ENCODE assay signal across 20 mouse cellular contexts in genomic region chr6:100297536-100297935, GRCm38 (mm10). TPM values are rescaled to one million over a fixed set of nuclear protein-coding genes. Genes with fewer than 3 reads are reported as not detected.
A peak's percentile ranks its signal among the peaks of the same experiment; 100 is the strongest.
DNase-seq lines count a peak whose midpoint lies in the region; ATAC-seq lines count a peak whose summit lies in the region.
"Had no signal": no experiment of that assay in that cellular context is flagged by ENCODE, and none has a peak within 500 bp of the region (broad histone marks: within the 10 kb centered on the region; RNA-seq: fewer than 3 reads in every experiment).

No protein-coding gene starts in this region.

- DNase-seq in kidney, postnatal 14 days: peak; percentile 17
- no peak for DNase-seq in kidney, postnatal 36 days
- no peak for DNase-seq in neural tube, embryonic 10.5 days (ENCODE audit: extremely low spot score, low spot score)
- DNase-seq: cerebellum, postnatal 10 days; forebrain, postnatal 0 days; gastrocnemius, postnatal 10 days; kidney, adult 18-20 months; layer of hippocampus, postnatal 36 days; retina, postnatal 1 day; right cerebral cortex, postnatal 4 days; thymus, adult 2 months had no signal

- 64% methylated on average over 8 of the region's 8 CpGs for WGBS in intestine, embryonic 16.5 days
- 57% methylated on average over 8 of the region's 8 CpGs for WGBS in lung, embryonic 16.5 days
- WGBS in stomach, embryonic 15.5 days: 67% methylated on average over 8 of the region's 8 CpGs

- no peaks in the 10 kb centered on the region for H3K4me1 ChIP-seq in intestine, embryonic 16.5 days (ENCODE audit: control insufficient read depth, insufficient read depth, low read length)
- peaks cover 2% of the 10 kb centered on the region; the same call in 1 of the 2 replicates for H3K4me1 ChIP-seq in lung, embryonic 16.5 days (replicated peaks; ENCODE audit: control insufficient read depth, insufficient read depth, low read length)
- 0 out of 2 replicates have a peak, but pooled peaks cover 3% of the 10 kb centered on the region for H3K4me1 ChIP-seq in stomach, embryonic 15.5 days
- H3K4me1 ChIP-seq: hindbrain, embryonic 12.5 days; midbrain, embryonic 15.5 days had no signal

- no peak overlapping the region for H3K9ac ChIP-seq in intestine, embryonic 16.5 days (ENCODE audit: low read depth, low read length)
- H3K9ac ChIP-seq in lung, embryonic 16.5 days (ENCODE audit: low read length): no peak overlapping the region
- no peak overlapping the region for H3K9ac ChIP-seq in stomach, embryonic 15.5 days
- H3K9ac ChIP-seq: forebrain, postnatal 0 days; hindbrain, embryonic 12.5 days; midbrain, embryonic 15.5 days had no signal

- no peaks in the 10 kb centered on the region for H3K36me3 ChIP-seq in intestine, embryonic 16.5 days (ENCODE audit: control insufficient read depth, insufficient read depth, low read length)
- H3K36me3 ChIP-seq in lung, embryonic 16.5 days (ENCODE audit: control insufficient read depth, insufficient read depth, low read length): no peaks in the 10 kb centered on the region
- no peaks in the 10 kb centered on the region for H3K36me3 ChIP-seq in stomach, embryonic 15.5 days
- H3K36me3 ChIP-seq: hindbrain, embryonic 12.5 days; midbrain, embryonic 15.5 days had no signal

- no peak overlapping the region for H3K4me2 ChIP-seq in intestine, embryonic 16.5 days (ENCODE audit: low read depth, low read length)
- H3K4me2 ChIP-seq in lung, embryonic 16.5 days (ENCODE audit: low read depth, low read length): no peak overlapping the region
- peak overlapping the region; percentile 8; the same call in 1 of the 2 replicates for H3K4me2 ChIP-seq in stomach, embryonic 15.5 days
- H3K4me2 ChIP-seq: hindbrain, embryonic 12.5 days; liver, embryonic 11.5 days; midbrain, embryonic 15.5 days had no signal

- no peak overlapping the region for H3K4me3 ChIP-seq in intestine, embryonic 16.5 days (ENCODE audit: low read length)
- H3K4me3 ChIP-seq in lung, embryonic 16.5 days (ENCODE audit: low read length): no peak overlapping the region
- no peak overlapping the region for H3K4me3 ChIP-seq in stomach, embryonic 15.5 days (replicated peaks)
- H3K4me3 ChIP-seq: hindbrain, embryonic 12.5 days; midbrain, embryonic 15.5 days had no signal

- ATAC-seq in intestine, embryonic 16.5 days: peak; percentile 72
- peak; percentile 86 for ATAC-seq in lung, embryonic 16.5 days (ENCODE audit: low read depth)
- ATAC-seq in stomach, embryonic 15.5 days (ENCODE audit: insufficient read depth, low FRiP score, low read depth): peak; percentile 76; the same call in 1 of the 2 replicates
- no peak for ATAC-seq in activated CD4-positive, CD25-positive, alpha-beta regulatory T cell, adult 4 months
- ATAC-seq: forebrain, postnatal 0 days; midbrain, embryonic 15.5 days; Patski had no signal

- no peaks in the 10 kb centered on the region for H3K9me3 ChIP-seq in intestine, embryonic 16.5 days (ENCODE audit: control insufficient read depth, low read length)
- no peaks in the 10 kb centered on the region; the same call in 1 of the 2 replicates for H3K9me3 ChIP-seq in lung, embryonic 16.5 days (ENCODE audit: control insufficient read depth, low read length)
- no peaks in the 10 kb centered on the region for H3K9me3 ChIP-seq in stomach, embryonic 15.5 days
- H3K9me3 ChIP-seq: hindbrain, embryonic 12.5 days; midbrain, embryonic 15.5 days had no signal

- no peak overlapping the region for H3K27ac ChIP-seq in intestine, embryonic 16.5 days (ENCODE audit: low read length)
- no peak overlapping the region; the same call in 1 of the 2 replicates for H3K27ac ChIP-seq in lung, embryonic 16.5 days (ENCODE audit: low read length)
- H3K27ac ChIP-seq in stomach, embryonic 15.5 days: peak overlapping the region; percentile 57; the same call in 1 of the 2 replicates
- H3K27ac ChIP-seq: hindbrain, embryonic 12.5 days; macrophage; midbrain, embryonic 15.5 days had no signal

- H3K27me3 ChIP-seq in intestine, embryonic 16.5 days (replicated peaks; ENCODE audit: control insufficient read depth, insufficient read depth, low read length): no peaks in the 10 kb centered on the region
- no peaks in the 10 kb centered on the region for H3K27me3 ChIP-seq in lung, embryonic 16.5 days (ENCODE audit: control insufficient read depth, insufficient read depth, low read depth, low read length)
- H3K27me3 ChIP-seq in stomach, embryonic 15.5 days (replicated peaks): no peaks in the 10 kb centered on the region

RNA-seq across cellular contexts. Expression of gene Rybp, which starts 10.3 kb away (rescaled TPM):
- polyA plus RNA-seq in intestine, embryonic 16.5 days (2015; fragmentation: Nextera tagmentation; extraction: Ambion mirVana): 6.0 and 10.1 TPM in 2 replicates
- polyA plus RNA-seq in lung, embryonic 16.5 days (2015; fragmentation: Nextera tagmentation; extraction: Ambion mirVana): 14.7 and 19.6 TPM in 2 replicates
- 19.0 and 19.4 TPM in 2 replicates for polyA plus RNA-seq in stomach, embryonic 15.5 days (2015; fragmentation: Nextera tagmentation; extraction: Ambion mirVana)
- 1 to 10 TPM; 8.2 to 8.4 TPM for polyA plus RNA-seq in activated CD4-positive, CD25-positive, alpha-beta regulatory T cell, adult 4 months (2017; shearing (Covaris generic))
